11 mouse cellular contexts compared by ENCODE assay signal in genomic region chr1:185200571-185201395, GRCm38 (mm10). TPM values are rescaled to one million over a fixed set of nuclear protein-coding genes. Genes with fewer than 3 reads are reported as not detected.
DNase-seq lines count a peak whose midpoint lies in the region; ATAC-seq and TF ChIP-seq lines count a peak whose summit lies in the region.
"Had no signal": no experiment of that assay in that cellular context is flagged by ENCODE, and none has a peak within 500 bp of the region (broad histone marks: within the 10 kb centered on the region; RNA-seq: fewer than 3 reads in every experiment).

No protein-coding gene starts in this region.

- no peaks in the 10 kb centered on the region for H3K36me3 ChIP-seq in intestine, embryonic 14.5 days (ENCODE audit: control insufficient read depth, insufficient read depth, low read length)
- no peaks in the 10 kb centered on the region for H3K36me3 ChIP-seq in intestine, embryonic 15.5 days
- H3K36me3 ChIP-seq in forebrain, embryonic 10.5 days (replicated peaks): no peaks in the 10 kb centered on the region
- H3K36me3 ChIP-seq in midbrain, embryonic 11.5 days (ENCODE audit: control insufficient read depth, insufficient read depth, low read length): no peaks in the 10 kb centered on the region
- H3K36me3 ChIP-seq: heart, embryonic 15.5 days; liver, embryonic 15.5 days had no signal

- no peaks in the 10 kb centered on the region for H3K27me3 ChIP-seq in intestine, embryonic 14.5 days (replicated peaks; ENCODE audit: control insufficient read depth, insufficient read depth, low read length)
- H3K27me3 ChIP-seq in intestine, embryonic 15.5 days (replicated peaks): no peaks in the 10 kb centered on the region
- H3K27me3 ChIP-seq in forebrain, embryonic 10.5 days (ENCODE audit: poor library complexity, severe bottlenecking): no peaks in the 10 kb centered on the region
- H3K27me3 ChIP-seq in midbrain, embryonic 11.5 days (ENCODE audit: control insufficient read depth, insufficient read depth, low read length): no peaks in the 10 kb centered on the region
- H3K27me3 ChIP-seq: heart, embryonic 15.5 days; liver, embryonic 15.5 days had no signal

- H3K27ac ChIP-seq in intestine, embryonic 14.5 days (ENCODE audit: low read depth): no peak overlapping the region
- H3K27ac ChIP-seq in intestine, embryonic 15.5 days: no peak overlapping the region
- peak overlapping the region; percentile 71 for H3K27ac ChIP-seq in forebrain, embryonic 10.5 days
- H3K27ac ChIP-seq in midbrain, embryonic 11.5 days (ENCODE audit: low read depth, low read length): peak overlapping the region; percentile 33
- H3K27ac ChIP-seq: heart, embryonic 15.5 days; liver, embryonic 15.5 days had no signal

- H3K9me3 ChIP-seq in intestine, embryonic 14.5 days (ENCODE audit: control insufficient read depth, low read length): no peaks in the 10 kb centered on the region
- no peaks in the 10 kb centered on the region for H3K9me3 ChIP-seq in intestine, embryonic 15.5 days
- H3K9me3 ChIP-seq in forebrain, embryonic 10.5 days: no peaks in the 10 kb centered on the region
- no peaks in the 10 kb centered on the region for H3K9me3 ChIP-seq in midbrain, embryonic 11.5 days (ENCODE audit: control insufficient read depth, low read length)
- H3K9me3 ChIP-seq: heart, embryonic 15.5 days; liver, embryonic 15.5 days had no signal

- no peak for TF ChIP-seq CTCF in brain, embryonic 14.5 days (IDR thresholded peaks at IDR 0.05; ENCODE audit: borderline replicate concordance, extremely low read depth, insufficient read depth, insufficient read length)

- peak; percentile 48 for DNase-seq in intestine, embryonic 14.5 days (ENCODE audit: low spot score)
- DNase-seq in brain, embryonic 14.5 days (ENCODE audit: low read depth): peak; percentile 90
- peak; percentile 21 for DNase-seq in forebrain, embryonic 10.5 days (ENCODE audit: extremely low spot score, low spot score)
- DNase-seq in midbrain, embryonic 11.5 days (ENCODE audit: low spot score, missing footprints): peak; percentile 89
- no peak for DNase-seq in spleen, postnatal 4 days (ENCODE audit: low spot score in 2 of 2)
- DNase-seq in T-cell, adult 2 months (ENCODE audit: low spot score): no peak
- DNase-seq: thymus, postnatal 14 days had no signal

- H3K9ac ChIP-seq in intestine, embryonic 14.5 days (ENCODE audit: low read length): no peak overlapping the region
- H3K9ac ChIP-seq in intestine, embryonic 15.5 days: no peak overlapping the region
- H3K9ac ChIP-seq in midbrain, embryonic 11.5 days (ENCODE audit: low read length): peak overlapping the region; percentile 32; the same call in 1 of the 2 replicates
- H3K9ac ChIP-seq: heart, embryonic 15.5 days; liver, embryonic 15.5 days had no signal

- H3K4me2 ChIP-seq in intestine, embryonic 14.5 days (ENCODE audit: low read length): no peak overlapping the region
- no peak overlapping the region for H3K4me2 ChIP-seq in intestine, embryonic 15.5 days (replicated peaks)
- H3K4me2 ChIP-seq in midbrain, embryonic 11.5 days: no peak overlapping the region; the same call in 1 of the 2 replicates
- H3K4me2 ChIP-seq: heart, embryonic 15.5 days; liver, embryonic 15.5 days had no signal

- no peak for ATAC-seq in intestine, embryonic 14.5 days (replicated peaks; ENCODE audit: low FRiP score, low TSS enrichment, low read depth)
- ATAC-seq in intestine, embryonic 15.5 days: no peak
- no peak for ATAC-seq in midbrain, embryonic 11.5 days (ENCODE audit: low FRiP score)
- no peak for ATAC-seq in activated CD4-positive, CD25-positive, alpha-beta regulatory T cell, adult 4 months

- 71% methylated on average over 22 of the region's 22 CpGs for WGBS in intestine, embryonic 14.5 days
- 71% methylated on average over 22 of the region's 22 CpGs for WGBS in intestine, embryonic 15.5 days
- 49% methylated on average over 22 of the region's 22 CpGs for WGBS in forebrain, embryonic 10.5 days
- 48% methylated on average over 22 of the region's 22 CpGs for WGBS in midbrain, embryonic 11.5 days

- H3K4me3 ChIP-seq in intestine, embryonic 14.5 days (ENCODE audit: low read depth, low read length): no peak overlapping the region
- H3K4me3 ChIP-seq in intestine, embryonic 15.5 days (replicated peaks): no peak overlapping the region
- no peak overlapping the region for H3K4me3 ChIP-seq in forebrain, embryonic 10.5 days
- no peak overlapping the region for H3K4me3 ChIP-seq in midbrain, embryonic 11.5 days (ENCODE audit: low read depth, low read length)
- H3K4me3 ChIP-seq: heart, embryonic 15.5 days; liver, embryonic 15.5 days had no signal

- peaks cover 11% of the 10 kb centered on the region for H3K4me1 ChIP-seq in intestine, embryonic 14.5 days (replicated peaks; ENCODE audit: control insufficient read depth, insufficient read depth, low read length)
- peaks cover 6% of the 10 kb centered on the region for H3K4me1 ChIP-seq in intestine, embryonic 15.5 days (replicated peaks)
- H3K4me1 ChIP-seq in forebrain, embryonic 10.5 days: peaks cover 37% of the 10 kb centered on the region
- peaks cover 16% of the 10 kb centered on the region for H3K4me1 ChIP-seq in midbrain, embryonic 11.5 days (ENCODE audit: control insufficient read depth, insufficient read depth, low read length)

- TF ChIP-seq POLR2A in brain, embryonic 14.5 days (IDR thresholded peaks at IDR 0.05; ENCODE audit: borderline replicate concordance, extremely low read depth, insufficient read depth, insufficient read length, poor library complexity, severe bottlenecking): no peak

RNA-seq across cellular contexts. Expression of gene Rab3gap2, which starts 3.1 kb away (rescaled TPM):
- polyA plus RNA-seq in intestine, embryonic 14.5 days (2014; fragmentation: Nextera tagmentation; extraction: Ambion mirVana): 26.1 and 29.8 TPM in 2 replicates
- 24.5 and 24.6 TPM in 2 replicates for polyA plus RNA-seq in intestine, embryonic 15.5 days (2015; fragmentation: Nextera tagmentation; extraction: Ambion mirVana)
- 43.4 and 44.9 TPM in 2 replicates for polyA plus RNA-seq in brain, embryonic 14.5 days (2012; rRNA removed)
- polyA plus RNA-seq in forebrain, embryonic 10.5 days (2016; fragmentation: Nextera tagmentation; extraction: Ambion mirVana): 18.4 and 19.0 TPM in 2 replicates
- polyA plus RNA-seq in midbrain, embryonic 11.5 days (2014; fragmentation: Nextera tagmentation; extraction: Ambion mirVana): 21.0 and 22.3 TPM in 2 replicates
- 10 to 100 TPM; 12.8 to 15.0 TPM for polyA plus RNA-seq in activated CD4-positive, CD25-positive, alpha-beta regulatory T cell, adult 4 months (2017; shearing (Covaris generic))

Comparison
In these comparisons a context has a peak if more than half of its experiments do, and no peak if none do; other contexts are left out.
1. DNase-seq: peak in intestine, embryonic 14.5 days (single experiment), brain, embryonic 14.5 days (single experiment), forebrain, embryonic 10.5 days (single experiment) and midbrain, embryonic 11.5 days (single experiment); none in spleen, postnatal 4 days (0 of 2) and T-cell, adult 2 months (single experiment).
2. H3K27ac ChIP-seq: peak in forebrain, embryonic 10.5 days (single experiment) and midbrain, embryonic 11.5 days (single experiment); none in intestine, embryonic 14.5 days (single experiment) and intestine, embryonic 15.5 days (single experiment).